Mouse (Mus musculus) frontal cortex, adult 2 months (tissue): ENCODE measurements around the gene Ski. TPM values are rescaled to one million over a fixed set of nuclear protein-coding genes. Genes with fewer than 3 reads are reported as not detected.

Experiments
- DNase-seq, 2 experiments: peaks; one replicate each; pipeline ENCODE4 v3.0.0; 2022; ENCODE audit warnings: low spot score in 1 of 2; ENCODE audit errors: extremely low spot score in 1 of 2
- polyA plus RNA-seq: library from polyadenylated mRNA; depleted of rRNA; stranded (reverse); fragments of >200 nt; gene quantifications from 2 replicates; pipeline ENCODE4 v1.2.3, GENCODE M21; 2012

The Ski gene
- polyA plus RNA-seq, 1 experiment = 76.4 TPM

DNA sequence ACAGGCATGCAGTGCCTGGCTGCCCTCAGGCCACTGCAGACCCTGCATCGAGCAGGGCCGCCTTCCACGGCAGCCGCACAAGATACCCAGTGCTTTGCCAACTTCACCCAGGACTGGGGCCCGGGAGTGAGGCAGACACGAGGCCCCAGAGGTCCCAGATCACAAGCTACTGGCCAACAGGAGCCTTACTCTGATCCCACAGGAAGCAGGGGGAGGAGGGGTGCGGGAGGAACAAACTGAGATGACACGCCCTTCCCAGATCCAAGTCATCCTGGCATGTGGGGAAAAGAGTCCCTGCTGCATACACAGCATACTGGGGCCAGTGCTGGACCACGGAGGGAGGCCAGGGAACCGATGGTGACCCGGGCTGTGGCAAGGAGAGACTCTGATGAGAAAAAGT is 67.4 kb downstream of the Ski start:
- no peak for DNase-seq

GRCm38 (mm10) chr4:155153389-155154072 is 68.9 kb downstream of the Ski start:
- no peak for DNase-seq

DNA sequence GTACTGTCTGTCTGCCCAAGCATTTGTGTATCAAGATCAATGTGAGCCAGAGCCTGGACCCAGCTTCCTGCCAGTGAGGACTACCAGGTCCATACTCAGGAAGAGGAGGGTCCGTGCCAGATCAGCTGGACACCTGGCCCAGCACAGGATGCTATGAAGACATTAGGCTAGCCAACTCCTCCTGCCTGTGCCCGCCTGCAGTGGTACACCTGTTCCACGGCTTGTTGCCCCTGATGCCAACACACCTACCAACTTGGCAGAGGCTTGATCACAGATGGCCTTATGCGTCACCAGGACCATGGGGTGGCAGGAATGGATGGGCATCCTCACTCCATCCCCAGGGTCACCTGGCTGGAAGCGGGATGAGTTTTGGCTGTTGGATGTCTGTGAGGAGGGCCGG is 69.9 kb downstream of the Ski start:
- no peak for DNase-seq

DNA sequence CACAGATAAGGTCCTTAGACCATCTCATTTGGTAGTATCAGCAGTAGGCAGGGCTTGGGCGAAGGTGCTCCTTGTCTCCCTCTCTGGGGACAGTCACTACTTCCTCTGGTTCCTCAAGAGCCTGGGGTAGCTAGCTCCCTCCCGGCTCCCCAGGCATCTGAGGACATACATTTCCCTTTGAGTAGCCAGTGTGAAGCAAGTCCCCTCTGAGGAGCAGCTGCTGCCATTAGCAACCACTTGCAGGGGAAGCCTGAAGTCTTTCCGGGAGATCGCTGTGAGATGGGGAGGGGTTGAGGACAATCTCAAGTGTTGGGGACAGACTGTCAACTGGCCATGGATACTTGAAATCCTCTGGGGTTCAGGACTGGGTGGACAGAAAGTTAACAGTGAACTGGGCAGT is 70.5 kb downstream of the Ski start:
- no peak for DNase-seq

- DNase-seq = no peak
Observed at GRCm38 (mm10) chr4:155151221-155151788, 71.1 kb downstream of the Ski start.

DNA sequence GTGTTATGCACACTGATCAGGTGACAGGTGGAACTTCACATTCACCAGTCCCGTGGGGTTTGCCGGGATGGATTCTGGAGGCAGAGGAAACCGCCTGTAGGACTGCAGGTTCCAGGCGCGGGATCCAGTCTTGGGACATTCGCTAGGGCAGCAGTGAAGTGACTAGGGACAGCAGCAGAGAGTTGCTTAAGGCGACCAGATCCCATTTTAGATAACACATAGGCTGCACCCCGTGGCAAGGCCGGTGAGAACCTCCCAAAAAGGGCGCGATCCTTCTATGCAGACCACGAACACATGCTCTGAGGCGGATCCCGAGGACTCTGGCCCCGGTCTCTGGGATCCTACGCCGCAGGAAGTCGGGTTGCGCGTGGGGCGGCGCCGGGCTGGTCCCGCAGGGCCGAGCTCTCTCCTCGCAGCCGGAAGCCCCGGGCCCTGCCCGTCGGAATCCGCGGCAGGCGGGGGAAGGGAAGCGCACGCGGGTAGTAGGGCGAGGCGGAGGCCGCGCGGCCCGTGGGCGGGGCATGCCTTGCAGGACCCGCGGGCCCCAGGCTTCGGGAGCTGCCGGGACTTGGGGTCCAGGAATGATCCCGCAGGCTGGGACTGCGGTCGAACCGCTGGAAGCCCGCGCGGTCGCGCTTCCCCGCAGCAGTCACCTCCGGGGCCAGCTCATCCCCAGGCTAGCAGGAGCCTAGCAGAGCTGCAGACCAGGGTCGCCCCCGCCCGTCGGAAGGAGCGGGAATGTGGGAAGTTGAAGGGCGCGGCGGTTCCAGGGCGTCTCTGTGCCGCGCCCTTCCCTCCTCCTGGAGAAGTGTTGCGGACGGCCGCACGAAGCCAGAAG is 71.9 kb downstream of the Ski start:
- peak in 1 of 2 experiments; percentile 63 for DNase-seq

GRCm38 (mm10) chr4:155149941-155150275 is 72.5 kb downstream of the Ski start:
- DNase-seq = no peak

GRCm38 (mm10) chr4:155148910-155149698 is 73.3 kb downstream of the Ski start:
- DNase-seq = no peak

DNA sequence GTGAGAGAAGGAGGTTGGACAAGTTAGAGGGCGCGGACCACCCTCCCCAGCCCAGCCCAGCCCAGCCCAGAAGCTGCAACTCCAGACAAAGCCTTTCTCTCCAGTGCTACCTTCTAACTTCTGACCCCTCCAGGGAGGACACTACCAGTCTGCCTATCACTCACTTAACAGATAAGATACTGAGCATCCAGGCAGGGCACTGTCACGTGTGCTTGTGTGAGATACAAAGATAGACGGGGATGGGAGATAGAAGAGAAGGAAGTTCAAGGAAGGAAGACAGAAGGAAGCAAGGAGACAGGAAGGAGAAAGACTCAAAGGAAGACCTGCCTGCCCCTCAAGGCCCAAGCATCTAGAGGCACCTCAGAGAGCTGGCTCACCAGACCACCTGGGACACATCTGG is 73.9 kb downstream of the Ski start:
- DNase-seq = no peak

DNA sequence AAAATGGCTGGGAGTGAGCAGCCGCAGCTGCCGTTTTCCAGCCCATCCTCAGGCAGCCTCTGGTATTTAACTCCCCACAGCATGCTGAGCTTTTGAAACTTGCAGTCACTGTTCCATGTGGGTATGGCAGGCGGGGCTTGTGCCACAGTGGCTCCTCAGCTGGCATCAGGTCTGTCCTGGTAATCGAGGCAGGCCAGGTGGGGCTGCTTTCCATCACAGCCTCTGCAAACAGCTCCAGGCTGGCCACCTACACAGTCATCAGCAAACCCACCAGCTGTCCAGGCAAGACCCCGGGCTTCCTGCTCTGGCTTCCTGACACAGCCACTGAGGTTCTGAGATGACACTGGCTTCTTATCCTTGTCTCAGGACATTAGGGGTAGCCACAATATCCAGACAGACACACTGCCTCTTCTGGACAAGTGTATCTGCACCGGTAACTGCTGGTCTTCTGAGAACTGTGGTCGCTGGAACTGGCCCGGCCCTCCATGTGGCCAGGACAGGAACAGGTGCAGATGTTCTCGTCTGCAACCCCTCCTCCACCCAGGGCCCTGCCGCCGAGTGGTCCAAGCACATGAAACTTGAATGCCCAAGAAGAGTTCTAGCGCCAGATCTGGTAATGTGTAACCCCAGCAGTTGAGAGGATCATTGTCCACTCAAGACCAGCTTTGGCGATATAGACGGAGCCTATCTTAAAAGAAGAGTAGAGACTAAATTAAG is 76.1 kb downstream of the Ski start:
- no peak for DNase-seq

DNA sequence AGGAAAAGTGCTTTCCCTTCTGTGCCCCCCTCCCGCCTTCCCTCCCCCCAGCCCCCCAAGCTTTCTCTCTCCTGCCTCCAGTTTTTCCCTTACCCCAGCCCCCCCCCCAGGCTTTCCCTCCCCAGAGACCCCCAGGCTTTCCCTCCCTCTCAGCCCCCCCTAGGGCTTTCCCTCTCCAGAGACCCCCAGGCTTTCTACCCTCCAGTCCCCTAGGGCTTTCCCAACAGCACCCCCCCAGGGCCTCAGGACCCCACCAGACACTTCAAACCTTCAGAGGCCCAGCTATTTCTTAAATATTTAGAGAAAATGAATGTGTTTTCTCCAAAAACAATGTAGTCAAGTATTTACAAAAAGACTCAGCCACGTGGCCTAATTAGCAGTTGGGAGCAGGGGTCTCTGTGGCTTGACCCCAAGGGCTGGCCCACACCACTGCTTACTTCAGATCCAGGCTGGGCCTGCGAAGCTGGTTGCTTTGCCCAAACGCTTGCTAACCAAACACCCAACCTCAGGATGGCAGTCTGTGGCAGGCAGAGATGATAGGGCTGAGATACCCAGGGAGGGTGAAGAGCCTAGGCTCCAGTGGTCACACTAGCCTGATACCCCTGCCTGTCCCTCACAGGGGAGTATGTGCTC is 77.7 kb downstream of the Ski start:
- no peak for DNase-seq

DNA sequence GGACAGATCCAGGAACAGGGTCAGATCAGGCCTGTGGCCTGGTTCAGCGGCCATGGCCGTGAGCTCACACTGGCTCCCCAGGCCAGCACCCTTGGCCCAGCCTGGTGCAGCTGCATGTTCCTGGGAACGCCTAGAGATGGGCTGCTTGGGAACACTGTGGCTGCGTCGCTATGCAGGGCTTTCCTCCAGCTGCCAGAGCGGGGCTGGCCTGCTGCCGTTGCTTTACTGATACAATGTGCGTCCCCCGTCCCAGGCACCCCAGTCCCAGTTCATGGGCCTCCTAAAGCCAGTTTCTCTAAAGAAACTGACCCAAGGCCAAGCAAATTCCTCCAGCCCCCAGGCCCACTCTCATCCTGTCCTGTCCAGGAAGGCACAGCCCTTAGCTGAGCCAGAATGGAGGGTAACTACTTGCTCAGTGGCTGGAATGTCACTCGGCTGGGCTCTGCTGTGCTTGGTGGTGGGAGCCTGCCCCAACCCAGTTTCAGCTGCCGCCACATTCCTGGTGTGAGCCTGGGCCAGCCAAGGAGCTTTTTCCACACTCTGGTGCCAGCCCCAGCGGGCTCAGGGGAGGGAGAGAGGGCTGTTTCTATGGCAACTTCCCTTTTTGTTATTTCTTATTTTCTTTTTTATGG is 78.4 kb downstream of the Ski start:
- DNase-seq = peak in 1 of 2 experiments; percentile 71

DNA sequence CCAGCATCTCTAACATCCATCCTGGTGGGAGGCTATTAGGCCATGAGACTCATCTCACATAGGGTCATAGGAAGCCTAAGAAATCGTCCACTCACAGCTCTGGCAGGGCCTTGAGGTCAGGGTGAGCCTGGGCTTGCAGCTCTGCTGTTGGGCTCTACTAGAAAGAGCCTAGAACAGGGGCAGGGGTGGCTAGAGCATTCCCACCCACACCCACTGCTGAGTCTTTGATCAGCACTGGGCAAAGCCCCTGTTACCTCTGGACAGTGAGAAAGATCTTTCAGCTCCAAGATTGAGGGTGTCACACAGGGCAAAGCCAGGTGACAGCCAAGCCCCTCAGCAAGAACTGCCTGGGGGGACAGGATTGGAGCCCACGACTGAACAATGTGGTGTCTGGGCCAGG is 79.0 kb downstream of the Ski start:
- no peak for DNase-seq

- DNase-seq = no peak
Observed at GRCm38 (mm10) chr4:155142836-155143235, 79.6 kb downstream of the Ski start.

- no peak for DNase-seq
Observed at GRCm38 (mm10) chr4:155140795-155141265, 81.6 kb downstream of the Ski start.

DNA sequence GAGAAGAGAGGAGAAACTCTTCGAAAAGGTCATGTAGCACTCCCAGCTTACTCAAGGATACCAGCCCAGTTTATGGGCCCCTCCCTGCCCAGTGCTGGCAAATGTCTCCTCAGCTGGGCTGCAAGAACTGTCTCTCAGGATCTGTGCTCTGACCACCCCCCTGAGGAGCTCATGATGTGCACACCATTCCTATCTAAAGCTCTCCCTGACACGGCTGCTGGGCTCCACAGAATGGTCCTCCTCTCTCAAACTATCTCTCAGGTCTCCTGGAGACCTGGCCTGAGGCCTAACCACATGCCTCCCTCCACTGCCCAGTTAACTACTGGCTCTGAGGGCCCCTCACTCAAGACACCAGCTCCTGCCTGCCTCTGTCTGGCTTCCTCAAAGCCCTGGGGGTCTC is 82.2 kb downstream of the Ski start:
- no peak for DNase-seq

GRCm38 (mm10) chr4:155139281-155140045 is 82.9 kb downstream of the Ski start:
- DNase-seq = no peak

DNA sequence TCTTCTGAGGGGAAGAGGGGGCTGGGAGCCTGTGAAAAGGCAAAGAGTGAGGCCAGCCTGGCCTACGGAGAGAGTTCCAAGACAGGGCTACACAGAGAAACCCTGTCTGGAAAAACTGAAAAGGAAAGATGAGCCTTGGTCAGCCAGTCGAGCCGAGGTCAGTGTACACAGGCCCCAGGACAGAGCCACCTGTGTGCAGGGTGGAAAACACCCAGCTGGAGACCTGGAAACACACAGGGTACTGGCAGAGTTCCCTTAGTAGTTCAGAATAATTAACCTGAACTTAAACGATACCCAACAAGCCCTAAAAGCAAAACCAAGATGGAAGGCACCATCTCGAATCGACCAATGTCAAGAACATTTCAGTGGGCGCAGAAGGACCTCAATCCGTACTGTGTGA is 83.9 kb downstream of the Ski start:
- no peak for DNase-seq

DNA sequence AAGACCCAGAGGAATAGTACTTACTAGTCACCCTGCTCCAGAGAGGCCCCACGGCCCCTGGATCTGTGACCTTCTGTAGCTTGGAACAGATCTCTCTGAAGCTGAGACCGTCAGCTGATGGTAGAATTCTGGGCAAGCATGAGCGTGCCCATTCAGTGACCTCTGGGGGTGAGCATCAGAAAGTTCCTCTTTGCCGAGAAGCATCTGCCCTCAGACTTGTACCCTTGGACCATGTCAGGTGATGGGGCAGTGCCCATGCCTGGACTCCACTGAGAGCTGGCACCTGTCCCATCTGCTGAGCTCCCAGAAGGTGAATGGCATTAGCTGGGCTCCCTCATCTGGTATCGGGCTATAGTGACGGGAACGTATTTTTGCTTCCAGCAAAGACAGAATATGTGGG is 84.5 kb downstream of the Ski start:
- no peak for DNase-seq
